In the genomic region with DNA sequence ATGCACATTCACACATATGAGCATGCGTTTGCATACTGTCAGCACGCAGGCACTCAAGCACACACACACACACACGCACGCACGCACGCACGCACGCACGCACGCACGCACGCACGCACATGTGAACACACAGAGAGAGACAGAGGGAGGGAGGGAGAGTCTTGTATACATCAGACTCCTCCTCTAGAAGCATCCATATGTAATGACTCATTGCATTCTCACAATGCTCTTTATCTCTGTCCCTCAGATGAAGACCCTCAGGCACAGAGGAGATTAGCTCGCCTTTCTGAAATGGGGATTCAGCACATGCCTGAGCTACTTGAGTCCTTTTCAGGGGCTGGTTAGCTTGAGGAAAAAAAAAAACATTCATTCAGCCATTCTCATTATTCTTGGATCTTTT, we compare ENCODE assay signal across 30 mouse cellular contexts.
DNase-seq lines count a peak whose midpoint lies in the region; ATAC-seq and TF ChIP-seq lines count a peak whose summit lies in the region.
"Had no signal": no experiment of that assay in that cellular context is flagged by ENCODE, and none has a peak within 500 bp of the region (broad histone marks: within the 10 kb centered on the region; RNA-seq: fewer than 3 reads in every experiment).

No protein-coding gene starts in this region.

- no peaks in the 10 kb centered on the region for H3K27me3 ChIP-seq in hindbrain, embryonic 10.5 days (ENCODE audit: insufficient read depth, poor library complexity, severe bottlenecking)
- H3K27me3 ChIP-seq in hindbrain, postnatal 0 days (ENCODE audit: insufficient read depth, low read length): no peaks in the 10 kb centered on the region
- H3K27me3 ChIP-seq: CH12.LX; forebrain, embryonic 15.5 days; hindbrain, embryonic 15.5 days; intestine, embryonic 15.5 days; liver, embryonic 12.5 days had no signal

- peak overlapping the region; percentile 43; the same call in 1 of the 2 replicates for H3K27ac ChIP-seq in hindbrain, embryonic 10.5 days
- no peak overlapping the region for H3K27ac ChIP-seq in hindbrain, postnatal 0 days
- H3K27ac ChIP-seq: forebrain, embryonic 15.5 days; hindbrain, embryonic 15.5 days; intestine, embryonic 15.5 days; kidney, postnatal 0 days; liver, embryonic 12.5 days; stomach, postnatal 0 days had no signal

- H3K4me3 ChIP-seq in hindbrain, embryonic 10.5 days: no peak overlapping the region
- H3K4me3 ChIP-seq in hindbrain, postnatal 0 days (ENCODE audit: low read length): no peak overlapping the region
- H3K4me3 ChIP-seq: erythroblast, embryonic 14.5 days; forebrain, embryonic 15.5 days; hindbrain, embryonic 15.5 days; intestine, embryonic 15.5 days; liver, embryonic 12.5 days had no signal

- H3K4me1 ChIP-seq in hindbrain, embryonic 10.5 days (replicated peaks): peaks cover 24% of the 10 kb centered on the region
- 0 out of 2 replicates have a peak, but pooled peaks cover 3% of the 10 kb centered on the region for H3K4me1 ChIP-seq in hindbrain, postnatal 0 days (ENCODE audit: insufficient read depth, low read length)
- H3K4me1 ChIP-seq: intestine, embryonic 15.5 days had no signal

- WGBS in hindbrain, embryonic 10.5 days: 85% methylated on average over 14 of the region's 14 CpGs
- 72% methylated on average over 14 of the region's 14 CpGs for WGBS in hindbrain, postnatal 0 days

- TF ChIP-seq CTCF in hindbrain, postnatal 0 days (IDR thresholded peaks at IDR 0.05; ENCODE audit: low read depth): no peak

- H3K4me2 ChIP-seq in hindbrain, postnatal 0 days (ENCODE audit: low read depth, low read length): no peak overlapping the region
- H3K4me2 ChIP-seq: forebrain, embryonic 15.5 days; hindbrain, embryonic 15.5 days; intestine, embryonic 15.5 days; liver, embryonic 12.5 days had no signal

- ATAC-seq in hindbrain, postnatal 0 days: no peak
- ATAC-seq: forebrain, embryonic 15.5 days; intestine, embryonic 15.5 days; liver, embryonic 12.5 days; liver, postnatal 0 days had no signal

- H3K36me3 ChIP-seq in hindbrain, embryonic 10.5 days: no peaks in the 10 kb centered on the region
- no peaks in the 10 kb centered on the region for H3K36me3 ChIP-seq in hindbrain, postnatal 0 days (ENCODE audit: insufficient read depth, low read length)
- H3K36me3 ChIP-seq: forebrain, embryonic 15.5 days; hindbrain, embryonic 15.5 days; intestine, embryonic 15.5 days; liver, embryonic 12.5 days had no signal

- no peaks in the 10 kb centered on the region for H3K9me3 ChIP-seq in hindbrain, embryonic 10.5 days
- H3K9me3 ChIP-seq in hindbrain, postnatal 0 days (ENCODE audit: low read length): no peaks in the 10 kb centered on the region
- H3K9me3 ChIP-seq: forebrain, embryonic 15.5 days; hindbrain, embryonic 15.5 days; intestine, embryonic 15.5 days; liver, embryonic 12.5 days had no signal

- no peak overlapping the region for H3K9ac ChIP-seq in hindbrain, postnatal 0 days (replicated peaks; ENCODE audit: low read length)
- H3K9ac ChIP-seq: forebrain, embryonic 15.5 days; hindbrain, embryonic 15.5 days; intestine, embryonic 15.5 days; liver, embryonic 12.5 days; liver, postnatal 0 days had no signal

- peak; percentile 18 for DNase-seq in embryo, embryonic 10.5 days (ENCODE audit: low spot score)
- DNase-seq in embryo, embryonic 9.5 days (ENCODE audit: extremely low spot score): no peak
- DNase-seq in hindbrain, embryonic 10.5 days (ENCODE audit: low spot score): no peak
- DNase-seq in hindbrain, postnatal 0 days (ENCODE audit: low spot score): no peak
- peak; percentile 59 for DNase-seq in retina, postnatal 1 day
- no peak for DNase-seq in retina, embryonic 14.5 days (ENCODE audit: low spot score)
- DNase-seq in left cerebral cortex, adult 9 months (ENCODE audit: low spot score in 2 of 2): no peak
- DNase-seq in urinary bladder, postnatal 36 days (ENCODE audit: low spot score in 2 of 2): no peak
- DNase-seq: adrenal gland, postnatal 14 days; cerebellum, adult 11-12 months; cerebellum, adult 9-11 months; gastrocnemius, postnatal 10 days; heart, postnatal 14 days; kidney, adult 2 months; kidney, postnatal 4 days; left cerebral cortex, postnatal 4 days; liver, postnatal 0 days; lung, postnatal 36 days; right cerebral cortex, postnatal 25 days; spleen, adult 18-20 months; thymus, adult 18-20 months; thymus, postnatal 25 days had no signal

Comparison
In these comparisons a context has a peak if more than half of its experiments do, and no peak if none do; other contexts are left out.
1. DNase-seq: peak in embryo, embryonic 10.5 days (single experiment) and retina, postnatal 1 day (single experiment); none in embryo, embryonic 9.5 days (single experiment), hindbrain, embryonic 10.5 days (single experiment), hindbrain, postnatal 0 days (single experiment), retina, embryonic 14.5 days (single experiment), left cerebral cortex, adult 9 months (0 of 2) and urinary bladder, postnatal 36 days (0 of 2).